In the genomic region with DNA sequence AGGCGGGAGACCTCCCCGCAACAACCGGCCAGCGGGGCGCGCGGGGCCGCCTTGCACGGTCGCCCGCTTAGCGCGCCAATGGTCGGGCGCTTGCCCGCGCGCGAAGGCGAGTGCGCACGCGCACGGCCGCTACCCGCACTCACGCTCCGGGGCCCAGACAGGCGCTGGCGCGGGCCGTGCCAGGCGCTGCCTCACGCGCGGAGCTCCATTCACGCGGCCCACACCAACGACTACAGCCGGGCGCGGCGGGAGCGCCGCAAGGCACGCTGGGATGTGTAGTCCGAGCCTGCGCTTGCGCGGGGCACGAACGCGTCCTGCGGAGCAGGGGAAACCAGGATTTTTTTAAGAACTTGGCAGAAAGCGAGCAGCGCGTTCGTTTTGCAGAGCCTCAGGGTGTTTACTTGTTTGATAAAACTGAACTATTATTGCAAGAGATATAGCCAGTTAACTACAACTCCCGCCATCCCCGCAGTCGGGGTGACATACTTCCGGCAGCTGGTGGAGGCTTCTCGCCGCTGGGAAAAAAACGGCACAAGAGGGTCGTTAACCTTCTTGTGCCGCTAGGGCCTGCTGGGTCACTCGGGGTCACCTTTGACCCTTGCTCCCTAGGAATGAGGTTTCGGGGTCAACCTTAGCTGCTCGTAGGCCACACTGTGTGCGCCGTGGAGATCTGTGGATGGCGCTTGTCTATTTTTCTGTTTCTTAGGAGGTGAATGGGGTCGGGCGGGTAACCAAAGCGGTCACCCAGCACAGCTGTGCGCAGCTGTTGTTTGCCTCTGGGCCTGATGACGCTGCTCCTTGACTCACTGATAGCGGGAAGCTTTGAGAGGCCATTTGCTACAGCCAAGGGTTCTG, we compare ENCODE assay signal across 8 mouse cellular contexts. TPM values are rescaled to one million over a fixed set of nuclear protein-coding genes. Genes with fewer than 3 reads are reported as not detected.
A peak's percentile ranks its signal among the peaks of the same experiment; 100 is the strongest.
DNase-seq lines count a peak whose midpoint lies in the region; ATAC-seq and TF ChIP-seq lines count a peak whose summit lies in the region.

TSS of gene Ado (minus strand) at position 79 of the 855 bp plus-strand sequence.

- peak within 1 kb of the TSS; percentile 93 for H3K4me2 ChIP-seq in embryonic facial prominence, embryonic 15.5 days (replicated peaks)
- H3K4me2 ChIP-seq in kidney, embryonic 14.5 days (replicated peaks; ENCODE audit: low read depth, low read length): peak within 1 kb of the TSS; percentile 94
- H3K4me2 ChIP-seq in limb, embryonic 15.5 days: peak within 1 kb of the TSS; percentile 94

- TF ChIP-seq POLR2A in bone marrow, adult 2 months (IDR thresholded peaks at IDR 0.05; ENCODE audit: borderline replicate concordance, control insufficient read depth, low read depth, low read length): peak; percentile 57; the same call in 1 of the 2 replicates

- peak within 1 kb of the TSS; percentile 84 for H3K27ac ChIP-seq in bone marrow, adult 2 months (ENCODE audit: control insufficient read depth, insufficient read depth, low read depth, low read length, poor library complexity)
- H3K27ac ChIP-seq in embryonic facial prominence, embryonic 15.5 days (replicated peaks): peak within 1 kb of the TSS; percentile 96
- peak within 1 kb of the TSS; percentile 92 for H3K27ac ChIP-seq in kidney, embryonic 14.5 days (ENCODE audit: low read depth, low read length)
- peak within 1 kb of the TSS; percentile 93 for H3K27ac ChIP-seq in limb, embryonic 15.5 days

- peak; percentile 91 for DNase-seq in 416B (ENCODE audit: low read depth)
- peak; percentile 86 to 91 for DNase-seq in heart, adult 9 months (ENCODE audit: low spot score in 2 of 2)
- peak; percentile 50 to 76 for DNase-seq in monocyte, adult 2 months (ENCODE audit: low read depth in 1 of 2, low spot score in 2 of 2)
- DNase-seq in spleen, postnatal 36 days (ENCODE audit: low spot score in 2 of 2): peak; percentile 77 to 84

- peaks cover 3% of the 10 kb centered on the region; the same call in 1 of the 2 replicates for H3K36me3 ChIP-seq in embryonic facial prominence, embryonic 15.5 days
- peaks cover 3% of the 10 kb centered on the region; the same call in 1 of the 2 replicates for H3K36me3 ChIP-seq in kidney, embryonic 14.5 days (ENCODE audit: control insufficient read depth, insufficient read depth, low read length)
- no peaks in the 10 kb centered on the region; the same call in 1 of the 2 replicates for H3K36me3 ChIP-seq in limb, embryonic 15.5 days

- no peaks in the 10 kb centered on the region for H3K27me3 ChIP-seq in embryonic facial prominence, embryonic 15.5 days
- no peaks in the 10 kb centered on the region for H3K27me3 ChIP-seq in kidney, embryonic 14.5 days (ENCODE audit: control insufficient read depth, insufficient read depth, low read length)
- no peaks in the 10 kb centered on the region for H3K27me3 ChIP-seq in limb, embryonic 15.5 days

- WGBS in bone marrow, adult 2 months: under 1% methylated on average over 79 of the region's 79 CpGs
- under 1% methylated on average over 77 of the region's 79 CpGs for WGBS in embryonic facial prominence, embryonic 15.5 days
- under 1% methylated on average over 74 of the region's 79 CpGs for WGBS in kidney, embryonic 14.5 days
- under 1% methylated on average over 79 of the region's 79 CpGs for WGBS in limb, embryonic 15.5 days

- H3K9ac ChIP-seq in embryonic facial prominence, embryonic 15.5 days: peak within 1 kb of the TSS; percentile 95
- peak within 1 kb of the TSS; percentile 84 for H3K9ac ChIP-seq in kidney, embryonic 14.5 days (ENCODE audit: low read depth, low read length)
- peak within 1 kb of the TSS; percentile 93 for H3K9ac ChIP-seq in limb, embryonic 15.5 days

- H3K9me3 ChIP-seq in embryonic facial prominence, embryonic 15.5 days (replicated peaks): no peaks in the 10 kb centered on the region
- no peaks in the 10 kb centered on the region for H3K9me3 ChIP-seq in kidney, embryonic 14.5 days (ENCODE audit: control insufficient read depth, low read length)
- H3K9me3 ChIP-seq in limb, embryonic 15.5 days: no peaks in the 10 kb centered on the region

- H3K4me3 ChIP-seq in bone marrow, adult 2 months (replicated peaks; ENCODE audit: control insufficient read depth, low read depth, low read length): peak within 1 kb of the TSS; percentile 95
- H3K4me3 ChIP-seq in embryonic facial prominence, embryonic 15.5 days (replicated peaks): peak within 1 kb of the TSS; percentile 89
- H3K4me3 ChIP-seq in kidney, embryonic 14.5 days (ENCODE audit: low read length): peak within 1 kb of the TSS; percentile 69
- peak within 1 kb of the TSS; percentile 92 for H3K4me3 ChIP-seq in limb, embryonic 15.5 days

- peak; percentile 96 for ATAC-seq in embryonic facial prominence, embryonic 15.5 days (ENCODE audit: insufficient number of reproducible peaks, low FRiP score, low TSS enrichment, low read depth)
- peak; percentile 93 for ATAC-seq in kidney, embryonic 14.5 days (ENCODE audit: low FRiP score, low TSS enrichment)
- ATAC-seq in limb, embryonic 15.5 days (ENCODE audit: insufficient number of reproducible peaks, low FRiP score, low TSS enrichment, low read depth): peak; percentile 92

- H3K4me1 ChIP-seq in bone marrow, adult 2 months (ENCODE audit: control insufficient read depth, insufficient read depth, low read length): peaks cover 2% of the 10 kb centered on the region
- peaks cover 22% of the 10 kb centered on the region for H3K4me1 ChIP-seq in embryonic facial prominence, embryonic 15.5 days
- H3K4me1 ChIP-seq in kidney, embryonic 14.5 days (ENCODE audit: control insufficient read depth, insufficient read depth, low read length): peaks cover 24% of the 10 kb centered on the region; the same call in 1 of the 2 replicates
- peaks cover 26% of the 10 kb centered on the region for H3K4me1 ChIP-seq in limb, embryonic 15.5 days

- TF ChIP-seq CTCF in bone marrow, adult 2 months (IDR thresholded peaks at IDR 0.05; ENCODE audit: control insufficient read depth, insufficient read depth, low read length): peak; percentile 26; the same call in 1 of the 2 replicates

RNA-seq across cellular contexts. Expression of gene Ado, which starts in this region (rescaled TPM):
- polyA plus RNA-seq in bone marrow, adult 2 months (2011; ENCODE audit: insufficient read depth, insufficient read length, low replicate concordance, missing spikeins): 4.1 and 4.2 TPM in 2 replicates
- polyA plus RNA-seq in embryonic facial prominence, embryonic 15.5 days (2015; fragmentation: Nextera tagmentation; extraction: Ambion mirVana): 61.2 and 61.7 TPM in 2 replicates
- polyA plus RNA-seq in kidney, embryonic 14.5 days (2014; fragmentation: Nextera tagmentation; extraction: Ambion mirVana): 52.6 and 82.1 TPM in 2 replicates
- polyA plus RNA-seq in limb, embryonic 15.5 days (2015; fragmentation: Nextera tagmentation; extraction: Ambion mirVana): 58.5 and 60.4 TPM in 2 replicates

Comparison
In these comparisons a context has a peak if more than half of its experiments do, and no peak if none do; other contexts are left out.
1. Peak in every context shown above with its lines: DNase-seq, ATAC-seq, H3K4me3 ChIP-seq and H3K27ac ChIP-seq.
2. RNA of gene Ado (polyA plus RNA-seq): 52.6 to 82.1 TPM in kidney, embryonic 14.5 days, 61.2 to 61.7 TPM in embryonic facial prominence, embryonic 15.5 days and 58.5 to 60.4 TPM in limb, embryonic 15.5 days; 4.1 to 4.2 TPM in bone marrow, adult 2 months; every median in the first group is over 10 times any median in the second.